Mouse (Mus musculus): Measurements from ENCODE around the gene Abi2.

GRCm38 (mm10) chr1:60376556-60376955 is 32.9 kb upstream of the Abi2 start:
- no peak for TF ChIP-seq CTCF (IDR thresholded peaks at IDR 0.05; ENCODE audit: control insufficient read depth, insufficient read depth, insufficient read length)
- TF ChIP-seq MAX (IDR thresholded peaks at IDR 0.05), result no peak

All from C2C12 (cell line).